Mouse (Mus musculus): Measurements from ENCODE around the gene Tor1b. TPM values are rescaled to one million over a fixed set of nuclear protein-coding genes. Genes with fewer than 3 reads are reported as not detected.
"Not testable (repeated sequence)": the region's sequence is repeated elsewhere in the genome, so short reads cannot be mapped to it uniquely, and the experiment has no call there.

Tor1b gene
- polyA plus RNA-seq, 1 experiment from 2014 or later, result 27.6 TPM

GRCm38 (mm10) chr2:30936808-30937207 lies 16.0 kb upstream of the Tor1b start:
- 81% methylated on average over 3 of the region's 3 CpGs for WGBS
- Histone ChIP-seq H3K4me3 (no peak overlapping the region), H3K36me3 (no peaks in the 10 kb centered on the region), H3K4me1 (no peaks in the 10 kb centered on the region), H3K27me3 (ENCODE audit: low read depth, poor library complexity, severe bottlenecking) (no peaks in the 10 kb centered on the region), H3K27ac (no peak overlapping the region), H3K9me3 (replicated peaks) (no peaks in the 10 kb centered on the region)
- DNase-seq (ENCODE audit: low spot score), result no peak

DNA sequence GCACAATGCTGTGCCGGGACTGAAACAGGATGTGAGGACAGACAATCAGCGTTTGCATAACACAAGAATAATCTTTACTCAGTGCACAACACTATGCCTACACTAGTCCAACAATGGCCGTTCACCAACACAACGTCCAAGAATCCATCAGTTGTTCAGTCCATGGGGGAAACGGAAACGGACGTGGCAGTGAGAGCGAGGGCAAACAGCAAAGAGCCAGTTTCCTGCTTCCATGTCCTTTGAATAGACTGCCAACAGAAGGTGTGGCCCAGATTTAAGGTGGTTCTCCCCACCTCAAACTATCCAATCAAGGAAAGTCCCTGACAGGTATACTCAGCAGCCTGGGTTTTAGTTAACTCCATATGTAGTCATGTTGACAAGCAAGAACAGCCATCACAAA lies 15.0 kb upstream of the Tor1b start:
- no peak overlapping the region for H3K4me3 ChIP-seq
- H3K4me1 ChIP-seq, result peaks cover 2% of the 10 kb centered on the region; the same call in 1 of the 2 replicates
- H3K27me3 ChIP-seq (ENCODE audit: low read depth, poor library complexity, severe bottlenecking), result no peaks in the 10 kb centered on the region
- no peaks in the 10 kb centered on the region for H3K9me3 ChIP-seq (replicated peaks)
- no peaks in the 10 kb centered on the region for H3K36me3 ChIP-seq
- 92% methylated on average over 8 of the region's 8 CpGs for WGBS
- no peak overlapping the region for H3K27ac ChIP-seq
- no peak for DNase-seq (ENCODE audit: low spot score)

GRCm38 (mm10) chr2:30938574-30938991 lies 14.2 kb upstream of the Tor1b start:
- H3K9me3 ChIP-seq (replicated peaks), result no peaks in the 10 kb centered on the region
- H3K36me3 ChIP-seq, result no peaks in the 10 kb centered on the region
- DNase-seq (ENCODE audit: low spot score), result no peak
- no peak overlapping the region for H3K27ac ChIP-seq
- 50% methylated on average over 4 of the region's 4 CpGs for WGBS
- no peaks in the 10 kb centered on the region for H3K27me3 ChIP-seq (ENCODE audit: low read depth, poor library complexity, severe bottlenecking)
- H3K4me3 ChIP-seq, result no peak overlapping the region
- H3K4me1 ChIP-seq, result peaks cover 2% of the 10 kb centered on the region; the same call in 1 of the 2 replicates

DNA sequence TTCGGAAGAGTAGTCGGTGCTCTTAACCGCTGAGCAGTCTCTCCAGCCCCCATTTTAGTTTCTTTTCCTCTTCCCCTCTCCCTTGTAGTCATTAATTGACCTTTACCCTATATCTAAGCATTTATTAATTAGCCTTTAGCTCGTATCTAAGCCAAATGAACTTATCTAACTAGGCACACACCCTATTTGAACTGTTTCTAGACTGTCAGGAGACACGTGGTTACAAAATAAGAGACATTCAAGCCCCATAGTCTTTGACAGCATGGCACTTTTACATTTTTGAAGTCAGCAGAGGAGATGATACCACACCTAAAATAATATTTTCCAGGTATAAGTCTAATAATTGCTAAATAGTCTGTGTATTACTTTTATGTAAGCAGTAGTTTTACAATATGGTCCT lies 11.2 kb upstream of the Tor1b start:
- H3K4me1 ChIP-seq, result peaks cover 2% of the 10 kb centered on the region; the same call in 1 of the 2 replicates
- no peaks in the 10 kb centered on the region for H3K27me3 ChIP-seq (ENCODE audit: low read depth, poor library complexity, severe bottlenecking)
- no peak for DNase-seq (ENCODE audit: low spot score)
- no peak overlapping the region for H3K27ac ChIP-seq
- no peak overlapping the region for H3K4me3 ChIP-seq
- no peaks in the 10 kb centered on the region for H3K36me3 ChIP-seq
- 90% methylated on average over 5 of the region's 5 CpGs for WGBS
- H3K9me3 ChIP-seq (replicated peaks), result no peaks in the 10 kb centered on the region

- WGBS, result 58% methylated on average over 7 of the region's 7 CpGs
- DNase-seq (ENCODE audit: low spot score); H3K9me3 ChIP-seq (replicated peaks); H3K27ac ChIP-seq; H3K27me3 ChIP-seq (ENCODE audit: low read depth, poor library complexity, severe bottlenecking); H3K4me3 ChIP-seq; H3K36me3 ChIP-seq; H3K4me1 ChIP-seq: not testable (repeated sequence)
Observed at GRCm38 (mm10) chr2:30942116-30942515, 10.6 kb upstream of the Tor1b start.

DNA sequence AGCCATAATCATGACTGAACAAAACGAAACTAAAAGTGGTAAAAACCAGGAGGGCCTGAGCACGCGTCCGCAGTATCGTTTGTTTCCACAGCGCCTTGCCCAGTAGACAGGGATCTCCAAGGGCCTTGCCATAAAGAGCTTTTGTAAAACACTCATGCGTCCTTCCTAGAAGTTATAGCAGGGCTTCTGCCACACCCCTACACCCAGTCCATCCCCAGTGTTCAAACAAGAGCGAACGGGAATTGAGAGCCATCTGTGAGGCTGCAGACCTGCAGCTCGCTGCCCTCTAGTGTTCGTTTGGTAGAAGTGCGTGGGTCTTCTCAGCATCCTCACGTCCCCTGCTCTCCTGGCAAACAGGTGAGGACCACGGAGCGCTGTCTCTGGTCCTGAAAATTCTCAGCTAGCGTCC lies 10.2 kb upstream of the Tor1b start:
- DNase-seq (ENCODE audit: low spot score), result peak; percentile 83
- no peak overlapping the region for H3K27ac ChIP-seq

DNA sequence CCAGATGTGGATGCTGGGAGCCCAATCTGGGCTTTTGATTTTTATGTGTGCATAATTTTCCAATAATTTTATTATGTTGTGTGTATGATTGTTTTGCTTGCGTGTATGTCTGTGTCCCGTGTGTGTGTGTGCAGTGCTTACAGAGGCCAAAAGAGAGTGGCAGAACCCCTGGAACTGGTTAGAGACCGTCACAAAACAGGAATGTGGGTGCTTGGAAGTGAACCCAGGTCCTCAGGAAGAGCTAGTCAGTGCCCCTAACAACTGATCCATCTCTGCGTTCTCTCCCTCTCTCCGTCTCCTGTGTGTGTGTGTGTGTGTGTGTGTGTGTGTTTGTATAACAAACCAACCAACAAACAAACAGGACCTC lies 319 bp upstream of the Tor1b start:
- Histone ChIP-seq H3K4me3 (peak overlapping the region; percentile 93), H3K27ac (peak overlapping the region; percentile 94), H3K36me3 (peaks cover 35% of the 10 kb centered on the region), H3K27me3 (ENCODE audit: low read depth, poor library complexity, severe bottlenecking) (no peaks in the 10 kb centered on the region), H3K4me1 (peaks cover 31% of the 10 kb centered on the region), H3K9me3 (replicated peaks) (no peaks in the 10 kb centered on the region)
- no peak for DNase-seq (ENCODE audit: low spot score)
- WGBS, result 26% methylated on average over 5 of the region's 5 CpGs

More for the DNA sequence above, 10.2 kb upstream of the Tor1b start:
- no peaks in the 10 kb centered on the region for H3K9me3 ChIP-seq (replicated peaks)
- H3K27me3 ChIP-seq (ENCODE audit: low read depth, poor library complexity, severe bottlenecking), result no peaks in the 10 kb centered on the region
- 34% methylated on average over 16 of the region's 16 CpGs for WGBS
- H3K4me3 ChIP-seq, result peak overlapping the region; percentile 30
- peaks cover 2% of the 10 kb centered on the region; the same call in 1 of the 2 replicates for H3K4me1 ChIP-seq
- no peaks in the 10 kb centered on the region for H3K36me3 ChIP-seq

DNA sequence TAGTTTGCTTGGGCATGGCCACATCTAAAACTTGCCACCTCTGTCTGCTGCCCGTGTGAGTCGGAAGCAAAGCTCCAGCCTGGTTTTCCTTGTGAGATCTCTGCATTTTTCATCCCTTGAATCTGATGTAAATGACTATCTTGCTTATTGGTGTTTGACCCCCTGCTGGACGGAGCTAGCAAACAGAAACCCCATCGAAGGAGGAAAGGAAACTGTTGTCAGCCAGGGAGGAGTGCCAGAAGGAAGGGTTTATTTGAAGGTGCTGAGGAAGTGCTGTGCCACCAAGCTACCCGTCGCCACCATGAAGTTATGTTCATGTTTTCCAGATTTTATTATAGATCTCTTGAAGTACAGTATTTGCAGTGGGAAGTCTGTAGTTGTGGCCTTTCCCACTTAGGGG lies 2.0 kb downstream of the Tor1b start:
- WGBS, result 71% methylated on average over 6 of the region's 6 CpGs
- H3K9me3 ChIP-seq (replicated peaks), result no peaks in the 10 kb centered on the region
- no peak for DNase-seq (ENCODE audit: low spot score)
- peak overlapping the region; percentile 93 for H3K4me3 ChIP-seq
- H3K27ac ChIP-seq, result no peak overlapping the region
- H3K4me1 ChIP-seq, result peaks cover 31% of the 10 kb centered on the region
- no peaks in the 10 kb centered on the region for H3K27me3 ChIP-seq (ENCODE audit: low read depth, poor library complexity, severe bottlenecking)
- peaks cover 58% of the 10 kb centered on the region for H3K36me3 ChIP-seq

- no peaks in the 10 kb centered on the region for H3K27me3 ChIP-seq (ENCODE audit: low read depth, poor library complexity, severe bottlenecking)
- WGBS, result 89% methylated on average over 4 of the region's 4 CpGs
- no peaks in the 10 kb centered on the region for H3K9me3 ChIP-seq (replicated peaks)
- H3K4me1 ChIP-seq, result peaks cover 29% of the 10 kb centered on the region
- no peak for DNase-seq (ENCODE audit: low spot score)
- peaks cover 85% of the 10 kb centered on the region for H3K36me3 ChIP-seq
- no peak overlapping the region for H3K4me3 ChIP-seq
- no peak overlapping the region for H3K27ac ChIP-seq
Observed at GRCm38 (mm10) chr2:30957511-30957910, 4.8 kb downstream of the Tor1b start.

DNA sequence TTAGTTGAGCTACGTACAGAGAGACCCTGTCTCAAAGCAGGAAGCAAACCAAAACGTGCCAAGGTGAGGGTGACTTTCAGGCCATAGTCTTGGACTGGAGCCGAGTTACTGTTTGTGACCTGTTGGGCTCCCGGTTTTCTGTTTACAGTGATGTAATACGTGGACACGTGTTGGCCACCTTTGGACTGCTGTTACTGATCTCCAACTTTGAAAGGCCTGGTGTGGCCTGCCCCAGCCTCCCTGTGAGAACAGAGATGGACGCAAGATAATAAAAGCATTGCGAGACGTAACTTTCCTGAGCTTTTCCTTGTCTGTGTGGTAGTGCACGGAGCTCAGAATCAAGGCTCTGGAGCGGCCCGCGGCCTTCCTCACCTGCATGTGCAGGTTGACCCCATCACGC lies 6.0 kb downstream of the Tor1b start:
- peaks cover 97% of the 10 kb centered on the region for H3K36me3 ChIP-seq

DNA sequence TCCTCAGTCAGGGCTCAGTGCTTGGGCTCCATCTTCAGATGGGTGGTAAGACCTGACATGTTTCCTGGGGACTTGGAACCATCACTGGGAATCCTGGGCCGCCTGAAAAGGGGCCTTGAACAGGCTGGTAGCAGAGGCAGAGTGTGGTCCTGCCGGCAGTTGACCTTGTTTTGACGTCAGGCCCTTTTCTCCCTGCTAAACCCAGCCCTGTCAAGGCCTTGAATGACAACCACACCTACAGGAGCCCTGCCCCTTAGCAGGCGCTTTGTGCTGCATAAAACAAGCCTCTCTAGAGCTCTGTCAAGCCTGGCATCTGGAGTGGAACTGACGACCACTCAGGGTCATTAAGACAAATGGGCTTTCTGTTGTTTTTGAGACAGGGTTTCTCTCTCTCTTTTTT lies 7.1 kb downstream of the Tor1b start:
- H3K27me3 ChIP-seq (ENCODE audit: low read depth, poor library complexity, severe bottlenecking), result no peaks in the 10 kb centered on the region
- peaks cover 100% of the 10 kb centered on the region for H3K36me3 ChIP-seq
- H3K4me3 ChIP-seq, result no peak overlapping the region
- H3K9me3 ChIP-seq (replicated peaks), result no peaks in the 10 kb centered on the region
- no peak overlapping the region for H3K27ac ChIP-seq
- H3K4me1 ChIP-seq, result peaks cover 15% of the 10 kb centered on the region
- WGBS, result 60% methylated on average over 5 of the region's 5 CpGs
- no peak for DNase-seq (ENCODE audit: low spot score)

More for the DNA sequence above, 6.0 kb downstream of the Tor1b start:
- no peak overlapping the region for H3K4me3 ChIP-seq
- no peak overlapping the region for H3K27ac ChIP-seq
- WGBS, result 92% methylated on average over 14 of the region's 14 CpGs
- H3K27me3 ChIP-seq (ENCODE audit: low read depth, poor library complexity, severe bottlenecking), result no peaks in the 10 kb centered on the region
- no peak for DNase-seq (ENCODE audit: low spot score)
- H3K9me3 ChIP-seq (replicated peaks), result no peaks in the 10 kb centered on the region
- peaks cover 21% of the 10 kb centered on the region for H3K4me1 ChIP-seq

DNA sequence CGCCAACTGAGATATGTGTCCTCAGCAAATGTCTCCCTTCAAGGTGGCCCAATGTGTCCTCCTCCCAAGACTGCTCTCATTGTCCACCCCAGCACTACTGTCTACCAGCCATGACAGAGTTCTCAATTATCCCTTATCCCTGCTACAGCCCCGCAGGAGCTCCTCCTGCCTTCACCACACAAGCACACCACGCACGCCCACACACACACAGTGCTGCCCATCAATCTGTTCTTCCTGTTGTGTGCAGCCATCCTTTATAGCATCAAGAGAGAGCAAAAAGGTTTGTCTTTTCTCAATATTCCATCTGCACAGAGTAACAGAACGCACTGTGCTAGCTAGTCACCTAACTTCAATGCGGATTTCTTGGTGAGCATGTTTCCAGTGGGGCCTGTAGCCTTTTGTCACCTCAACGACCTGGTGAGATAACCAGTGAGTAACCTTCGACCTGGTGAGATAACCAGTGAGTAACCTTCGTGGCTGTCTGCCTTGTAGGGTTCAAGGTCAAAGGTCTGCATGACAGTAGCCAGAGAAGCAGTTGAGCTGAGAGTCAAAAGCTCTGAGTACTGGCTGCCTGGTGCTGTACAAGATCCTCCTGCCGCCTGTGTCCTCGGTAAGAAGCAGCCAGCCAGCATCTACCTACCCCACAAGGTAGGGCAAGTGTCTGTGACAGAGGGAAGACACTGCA lies 10.0 kb downstream of the Tor1b start:
- WGBS, result 91% methylated on average over 11 of the region's 11 CpGs
- Histone ChIP-seq H3K4me3 (no peak overlapping the region), H3K27me3 (ENCODE audit: low read depth, poor library complexity, severe bottlenecking) (no peaks in the 10 kb centered on the region), H3K9me3 (replicated peaks) (no peaks in the 10 kb centered on the region), H3K36me3 (peaks cover 87% of the 10 kb centered on the region), H3K27ac (no peak overlapping the region), H3K4me1 (peaks cover 27% of the 10 kb centered on the region)
- no peak for DNase-seq (ENCODE audit: low spot score)

GRCm38 (mm10) chr2:30965627-30966026 lies 12.9 kb downstream of the Tor1b start:
- H3K27ac ChIP-seq, result no peak overlapping the region
- no peak overlapping the region for H3K4me3 ChIP-seq
- DNase-seq (ENCODE audit: low spot score), result no peak
- H3K27me3 ChIP-seq (ENCODE audit: low read depth, poor library complexity, severe bottlenecking), result no peaks in the 10 kb centered on the region
- H3K36me3 ChIP-seq, result peaks cover 69% of the 10 kb centered on the region
- H3K4me1 ChIP-seq, result peaks cover 27% of the 10 kb centered on the region
- no peaks in the 10 kb centered on the region for H3K9me3 ChIP-seq (replicated peaks)
- 93% methylated on average over 8 of the region's 8 CpGs for WGBS

DNA sequence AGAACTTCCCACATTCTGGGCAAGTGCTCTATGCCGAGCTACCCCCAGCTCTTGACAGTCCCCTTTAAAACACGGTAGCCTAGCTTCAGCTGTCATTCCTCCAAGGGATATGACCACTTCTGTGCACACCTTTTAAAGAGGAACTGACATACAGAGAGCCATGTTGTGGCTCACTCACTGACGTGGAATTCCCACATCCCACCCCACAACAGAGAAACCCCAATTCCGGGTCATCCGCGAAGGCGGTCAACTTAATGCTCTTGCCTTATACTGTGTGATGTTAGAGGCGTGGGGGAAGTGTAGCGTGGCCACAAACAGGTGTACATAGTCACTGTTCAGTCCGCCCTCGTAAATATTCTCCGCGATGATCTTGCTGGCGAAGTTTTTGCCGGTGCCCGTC lies 14.1 kb downstream of the Tor1b start:
- Histone ChIP-seq H3K4me1 (peaks cover 27% of the 10 kb centered on the region), H3K36me3 (peaks cover 65% of the 10 kb centered on the region), H3K27ac (peak overlapping the region; percentile 87), H3K27me3 (ENCODE audit: low read depth, poor library complexity, severe bottlenecking) (no peaks in the 10 kb centered on the region), H3K9me3 (replicated peaks) (no peaks in the 10 kb centered on the region), H3K4me3 (peak overlapping the region; percentile 80)
- 29% methylated on average over 16 of the region's 16 CpGs for WGBS
- DNase-seq (ENCODE audit: low spot score), result no peak
